Mouse (Mus musculus): ENCODE results near the gene Pkhd1. TPM values are rescaled to one million over a fixed set of nuclear protein-coding genes. Genes with fewer than 3 reads are reported as not detected.

Pkhd1 gene
- polyA plus RNA-seq, 1 experiment from 2014 or later: 0.10 TPM

- Histone ChIP-seq H3K9ac (ENCODE audit: low read depth, low read length) (no peak overlapping the region), H3K27ac (ENCODE audit: low read length) (no peak overlapping the region), H3K36me3 (ENCODE audit: control insufficient read depth, insufficient read depth, low read length) (no peaks in the 10 kb centered on the region), H3K4me2 (ENCODE audit: low read length) (no peak overlapping the region), H3K9me3 (replicated peaks; ENCODE audit: control insufficient read depth, low read length, poor library complexity, severe bottlenecking) (no peaks in the 10 kb centered on the region), H3K4me3 (ENCODE audit: low read depth, low read length) (no peak overlapping the region), H3K4me1 (ENCODE audit: control insufficient read depth, insufficient read depth, low read length) (no peaks in the 10 kb centered on the region; the same call in 1 of the 2 replicates), H3K27me3 (ENCODE audit: control insufficient read depth, insufficient read depth, low read depth, low read length) (no peaks in the 10 kb centered on the region)
- WGBS: 65% methylated on average over 7 of the region's 7 CpGs
- ATAC-seq: peak; percentile 76; the same call in 1 of the 2 replicates
Observed at GRCm38 (mm10) chr1:20035277-20035676, 582.6 kb downstream of the Pkhd1 start.

GRCm38 (mm10) chr1:20018198-20018925 lies 599.5 kb downstream of the Pkhd1 start:
- no peaks in the 10 kb centered on the region for H3K9me3 ChIP-seq (replicated peaks; ENCODE audit: control insufficient read depth, low read length, poor library complexity, severe bottlenecking)
- peak overlapping the region; percentile 67 for H3K27ac ChIP-seq (ENCODE audit: low read length)
- peaks cover 8% of the 10 kb centered on the region for H3K4me1 ChIP-seq (ENCODE audit: control insufficient read depth, insufficient read depth, low read length)
- H3K4me3 ChIP-seq (ENCODE audit: low read depth, low read length): no peak overlapping the region
- ATAC-seq: peak; percentile 86
- no peak overlapping the region for H3K9ac ChIP-seq (ENCODE audit: low read depth, low read length)
- no peaks in the 10 kb centered on the region for H3K27me3 ChIP-seq (ENCODE audit: control insufficient read depth, insufficient read depth, low read depth, low read length)
- 63% methylated on average over 8 of the region's 8 CpGs for WGBS
- H3K4me2 ChIP-seq (ENCODE audit: low read length): no peak overlapping the region
- no peaks in the 10 kb centered on the region for H3K36me3 ChIP-seq (ENCODE audit: control insufficient read depth, insufficient read depth, low read length)

- Histone ChIP-seq H3K27ac (ENCODE audit: low read length) (no peak overlapping the region; the same call in 1 of the 2 replicates), H3K9me3 (replicated peaks; ENCODE audit: control insufficient read depth, low read length, poor library complexity, severe bottlenecking) (no peaks in the 10 kb centered on the region), H3K9ac (ENCODE audit: low read depth, low read length) (no peak overlapping the region), H3K4me2 (ENCODE audit: low read length) (no peak overlapping the region), H3K27me3 (ENCODE audit: control insufficient read depth, insufficient read depth, low read depth, low read length) (no peaks in the 10 kb centered on the region), H3K4me3 (ENCODE audit: low read depth, low read length) (no peak overlapping the region), H3K36me3 (ENCODE audit: control insufficient read depth, insufficient read depth, low read length) (no peaks in the 10 kb centered on the region), H3K4me1 (ENCODE audit: control insufficient read depth, insufficient read depth, low read length) (peaks cover 8% of the 10 kb centered on the region)
- WGBS: 75% methylated on average over 4 of the region's 4 CpGs
- no peak for ATAC-seq
Observed at GRCm38 (mm10) chr1:20017619-20018018, 600.2 kb downstream of the Pkhd1 start.

Other genes with a start within 250 kb of the Pkhd1 start
- not detected in 2 replicates for gene Il17a, start 112.8 kb upstream of the Pkhd1 start, polyA plus RNA-seq (2015; fragmentation: Nextera tagmentation; extraction: Ambion mirVana)
- gene Il17f, start 172.6 kb upstream of the Pkhd1 start, polyA plus RNA-seq (2015; fragmentation: Nextera tagmentation; extraction: Ambion mirVana): not detected in 2 replicates
- 12.2 and 19.0 TPM in 2 replicates for gene Mcm3, start 202.2 kb upstream of the Pkhd1 start, polyA plus RNA-seq (2015; fragmentation: Nextera tagmentation; extraction: Ambion mirVana)

All from midbrain, embryonic 16.5 days (tissue).